Mouse (Mus musculus) ovary, adult 18-20 months (tissue): ENCODE measurements around the gene Plxnc1.

Source experiments
- DNase-seq: peaks from one replicate; pipeline ENCODE4 v3.0.0; 2022; ENCODE audit warnings: low spot score, mixed read lengths

The Plxnc1 gene

GRCm38 (mm10) chr10:94920526-94920925 lies 24.1 kb downstream of the Plxnc1 start:
- no peak for DNase-seq

- no peak for DNase-seq
Observed at GRCm38 (mm10) chr10:94919960-94920359, 24.7 kb downstream of the Plxnc1 start.

- DNase-seq, result no peak
Observed at GRCm38 (mm10) chr10:94919552-94919951, 25.1 kb downstream of the Plxnc1 start.

GRCm38 (mm10) chr10:94918618-94919017 lies 26.0 kb downstream of the Plxnc1 start:
- DNase-seq, result no peak

- no peak for DNase-seq
Observed at GRCm38 (mm10) chr10:94917990-94918389, 26.6 kb downstream of the Plxnc1 start.

GRCm38 (mm10) chr10:94917354-94917753 lies 27.3 kb downstream of the Plxnc1 start:
- DNase-seq, result no peak

GRCm38 (mm10) chr10:94916610-94917009 lies 28.0 kb downstream of the Plxnc1 start:
- DNase-seq, result no peak

- DNase-seq, result no peak
Observed at GRCm38 (mm10) chr10:94915746-94916145, 28.9 kb downstream of the Plxnc1 start.

- no peak for DNase-seq
Observed at GRCm38 (mm10) chr10:94914081-94914480, 30.6 kb downstream of the Plxnc1 start.

GRCm38 (mm10) chr10:94913336-94913739 lies 31.3 kb downstream of the Plxnc1 start:
- DNase-seq, result no peak

GRCm38 (mm10) chr10:94912551-94912950 lies 32.1 kb downstream of the Plxnc1 start:
- no peak for DNase-seq

GRCm38 (mm10) chr10:94911102-94911501 lies 33.5 kb downstream of the Plxnc1 start:
- no peak for DNase-seq

GRCm38 (mm10) chr10:94910570-94910969 lies 34.1 kb downstream of the Plxnc1 start:
- DNase-seq, result no peak

- DNase-seq, result no peak
Observed at GRCm38 (mm10) chr10:94909789-94910188, 34.8 kb downstream of the Plxnc1 start.

GRCm38 (mm10) chr10:94908976-94909717 lies 35.5 kb downstream of the Plxnc1 start:
- peak; percentile 69 for DNase-seq

GRCm38 (mm10) chr10:94905689-94906473 lies 38.8 kb downstream of the Plxnc1 start:
- peak; percentile 59 for DNase-seq

GRCm38 (mm10) chr10:94905219-94905618 lies 39.4 kb downstream of the Plxnc1 start:
- DNase-seq, result no peak

GRCm38 (mm10) chr10:94896950-94897349 lies 47.7 kb downstream of the Plxnc1 start:
- DNase-seq, result no peak

- no peak for DNase-seq
Observed at GRCm38 (mm10) chr10:94896311-94896710, 48.3 kb downstream of the Plxnc1 start.

- DNase-seq, result no peak
Observed at GRCm38 (mm10) chr10:94895876-94896275, 48.8 kb downstream of the Plxnc1 start.

- DNase-seq, result no peak
Observed at GRCm38 (mm10) chr10:94889735-94890134, 54.9 kb downstream of the Plxnc1 start.

- DNase-seq, result peak; percentile 76
Observed at GRCm38 (mm10) chr10:94883216-94883615, 61.4 kb downstream of the Plxnc1 start.

- DNase-seq, result no peak
Observed at GRCm38 (mm10) chr10:94871506-94871905, 73.1 kb downstream of the Plxnc1 start.
